In genomic region chr2:180248947-180249660, GRCm38 (mm10) we compare ENCODE assay signal across 15 mouse cellular contexts. TPM values are rescaled to one million over a fixed set of nuclear protein-coding genes. Genes with fewer than 3 reads are reported as not detected.
A peak's percentile ranks its signal among the peaks of the same experiment; 100 is the strongest.
DNase-seq lines count a peak whose midpoint lies in the region; ATAC-seq and TF ChIP-seq lines count a peak whose summit lies in the region.
"Had no signal": no experiment of that assay in that cellular context is flagged by ENCODE, and none has a peak within 500 bp of the region (broad histone marks: within the 10 kb centered on the region; RNA-seq: fewer than 3 reads in every experiment).

No protein-coding gene starts in this region.

- no peak overlapping the region for H3K27ac ChIP-seq in lung, embryonic 16.5 days (ENCODE audit: low read length)
- H3K27ac ChIP-seq in embryonic fibroblast, embryonic 13.5 days (ENCODE audit: insufficient read depth, low read length): peak overlapping the region; percentile 27; the same call in 1 of the 2 replicates
- H3K27ac ChIP-seq in stomach, embryonic 16.5 days (ENCODE audit: low read length): peak overlapping the region; percentile 23; the same call in 1 of the 2 replicates
- H3K27ac ChIP-seq: hindbrain, embryonic 12.5 days; limb, embryonic 10.5 days had no signal

- no peaks in the 10 kb centered on the region for H3K9me3 ChIP-seq in lung, embryonic 16.5 days (ENCODE audit: control insufficient read depth, low read length)
- no peaks in the 10 kb centered on the region for H3K9me3 ChIP-seq in stomach, embryonic 16.5 days (replicated peaks; ENCODE audit: control insufficient read depth, low read length)
- H3K9me3 ChIP-seq: hindbrain, embryonic 12.5 days; limb, embryonic 10.5 days had no signal

- H3K4me2 ChIP-seq in lung, embryonic 16.5 days (ENCODE audit: low read depth, low read length): no peak overlapping the region
- no peak overlapping the region for H3K4me2 ChIP-seq in stomach, embryonic 16.5 days (ENCODE audit: low read depth, low read length)
- H3K4me2 ChIP-seq: hindbrain, embryonic 12.5 days had no signal

- no peak for DNase-seq in lung, postnatal 25 days (ENCODE audit: low spot score)
- DNase-seq in kidney, postnatal 36 days: peak; percentile 63 to 76
- DNase-seq in ovary, adult 18-20 months (ENCODE audit: low spot score): no peak
- DNase-seq: lung, postnatal 4 days; right cerebral cortex, postnatal 25 days had no signal

- H3K9ac ChIP-seq in lung, embryonic 16.5 days (ENCODE audit: low read length): no peak overlapping the region
- no peak overlapping the region; the same call in 1 of the 2 replicates for H3K9ac ChIP-seq in stomach, embryonic 16.5 days (ENCODE audit: low read length)
- H3K9ac ChIP-seq: hindbrain, embryonic 12.5 days had no signal

- no peak overlapping the region for H3K4me3 ChIP-seq in lung, embryonic 16.5 days (ENCODE audit: low read length)
- H3K4me3 ChIP-seq in embryonic fibroblast, embryonic 13.5 days (ENCODE audit: insufficient read depth, low read length): no peak overlapping the region
- no peak overlapping the region for H3K4me3 ChIP-seq in stomach, embryonic 16.5 days (replicated peaks; ENCODE audit: low read length)
- H3K4me3 ChIP-seq: erythroblast, embryonic 14.5 days; hindbrain, embryonic 12.5 days; limb, embryonic 10.5 days had no signal

- no peaks in the 10 kb centered on the region for H3K27me3 ChIP-seq in lung, embryonic 16.5 days (ENCODE audit: control insufficient read depth, insufficient read depth, low read depth, low read length)
- H3K27me3 ChIP-seq in stomach, embryonic 16.5 days (ENCODE audit: control insufficient read depth, insufficient read depth, low read length): no peaks in the 10 kb centered on the region
- H3K27me3 ChIP-seq: hindbrain, embryonic 12.5 days had no signal

- no peak for TF ChIP-seq POLR2A in embryonic fibroblast, embryonic 13.5 days (IDR thresholded peaks at IDR 0.05; ENCODE audit: low read depth, low read length)

- peaks cover 4% of the 10 kb centered on the region; the same call in 1 of the 2 replicates for H3K4me1 ChIP-seq in lung, embryonic 16.5 days (replicated peaks; ENCODE audit: control insufficient read depth, insufficient read depth, low read length)
- peaks cover 7% of the 10 kb centered on the region for H3K4me1 ChIP-seq in embryonic fibroblast, embryonic 13.5 days (ENCODE audit: control insufficient read depth, insufficient read depth, low read length)
- H3K4me1 ChIP-seq in stomach, embryonic 16.5 days (ENCODE audit: control insufficient read depth, insufficient read depth, low read length): 0 out of 2 replicates have a peak, but pooled peaks cover 4% of the 10 kb centered on the region
- H3K4me1 ChIP-seq: hindbrain, embryonic 12.5 days had no signal

- 52% methylated on average over 9 of the region's 9 CpGs for WGBS in lung, embryonic 16.5 days
- WGBS in stomach, embryonic 16.5 days: 54% methylated on average over 9 of the region's 9 CpGs

- peak; percentile 17; the same call in 1 of the 2 replicates for ATAC-seq in lung, embryonic 16.5 days (ENCODE audit: low read depth)
- peak; percentile 45; the same call in 1 of the 2 replicates for ATAC-seq in stomach, embryonic 16.5 days (ENCODE audit: insufficient read depth, low FRiP score)
- no peak for ATAC-seq in monocyte, adult 5-6 weeks (replicated peaks; ENCODE audit: insufficient number of reproducible peaks, low FRiP score, low TSS enrichment, poor library complexity, severe bottlenecking)

- TF ChIP-seq CTCF in embryonic fibroblast, embryonic 13.5 days (IDR thresholded peaks at IDR 0.05; ENCODE audit: borderline replicate concordance, insufficient read depth, low read length): no peak

- no peaks in the 10 kb centered on the region for H3K36me3 ChIP-seq in lung, embryonic 16.5 days (ENCODE audit: control insufficient read depth, insufficient read depth, low read length)
- H3K36me3 ChIP-seq in stomach, embryonic 16.5 days (ENCODE audit: control insufficient read depth, insufficient read depth, low read length): no peaks in the 10 kb centered on the region
- H3K36me3 ChIP-seq: hindbrain, embryonic 12.5 days; limb, embryonic 10.5 days had no signal

RNA-seq across cellular contexts. Expression of gene Rps21, which starts 8.1 kb away (rescaled TPM):
- polyA plus RNA-seq in lung, embryonic 16.5 days (2015; fragmentation: Nextera tagmentation; extraction: Ambion mirVana): 455 and 526 TPM in 2 replicates
- 1,138 and 1,342 TPM in 2 replicates for polyA plus RNA-seq in embryonic fibroblast, embryonic 13.5 days (2011; ENCODE audit: insufficient read length, low read depth, missing spikeins)
- polyA plus RNA-seq in stomach, embryonic 16.5 days (2015; fragmentation: Nextera tagmentation; extraction: Ambion mirVana): 408 and 537 TPM in 2 replicates
- total RNA-seq in monocyte, adult 5-6 weeks (2017): 1,771 to 2,174 TPM (median 1,777 TPM) in 3 replicates

RNA-seq across cellular contexts. Expression of gene Lama5, which starts 23.4 kb away (rescaled TPM):
- polyA plus RNA-seq in lung, embryonic 16.5 days (2015; fragmentation: Nextera tagmentation; extraction: Ambion mirVana): 102 and 112 TPM in 2 replicates
- polyA plus RNA-seq in embryonic fibroblast, embryonic 13.5 days (2011; ENCODE audit: insufficient read length, low read depth, missing spikeins): 31.0 and 51.1 TPM in 2 replicates
- 61.3 and 64.6 TPM in 2 replicates for polyA plus RNA-seq in stomach, embryonic 16.5 days (2015; fragmentation: Nextera tagmentation; extraction: Ambion mirVana)
- total RNA-seq in monocyte, adult 5-6 weeks (2017): 0.29 to 7.1 TPM (median 0.29 TPM) in 3 replicates

RNA-seq across cellular contexts. Expression of gene Cables2, which starts 24.2 kb away (rescaled TPM):
- 6.3 and 8.4 TPM in 2 replicates for polyA plus RNA-seq in lung, embryonic 16.5 days (2015; fragmentation: Nextera tagmentation; extraction: Ambion mirVana)
- polyA plus RNA-seq in embryonic fibroblast, embryonic 13.5 days (2011; ENCODE audit: insufficient read length, low read depth, missing spikeins): 12.5 and 13.4 TPM in 2 replicates
- polyA plus RNA-seq in stomach, embryonic 16.5 days (2015; fragmentation: Nextera tagmentation; extraction: Ambion mirVana): 4.3 and 4.6 TPM in 2 replicates
- total RNA-seq in monocyte, adult 5-6 weeks (2017): 16.9 to 23.7 TPM (median 20.6 TPM) in 3 replicates

RNA-seq across cellular contexts. Expression of gene Rbbp8nl, which starts 40.6 kb away (rescaled TPM):
- 2.7 and 2.8 TPM in 2 replicates for polyA plus RNA-seq in lung, embryonic 16.5 days (2015; fragmentation: Nextera tagmentation; extraction: Ambion mirVana)
- polyA plus RNA-seq in embryonic fibroblast, embryonic 13.5 days (2011; ENCODE audit: insufficient read length, low read depth, missing spikeins): not detected in 2 replicates
- 3.7 and 5.9 TPM in 2 replicates for polyA plus RNA-seq in stomach, embryonic 16.5 days (2015; fragmentation: Nextera tagmentation; extraction: Ambion mirVana)
- total RNA-seq in monocyte, adult 5-6 weeks (2017): not detected in 3 replicates
- total RNA-seq: heart, adult 8-10 months; layer of hippocampus, adult 8-10 months had no signal
- polyA plus RNA-seq: erythroblast, embryonic 14.5 days; testis, adult 2 months had no signal

Comparison
In these comparisons a context has a peak if more than half of its experiments do, and no peak if none do; other contexts are left out.
1. DNase-seq: peak in kidney, postnatal 36 days (2 of 2); none in lung, postnatal 25 days (single experiment) and ovary, adult 18-20 months (single experiment).